Mouse (Mus musculus) embryonic facial prominence, embryonic 11.5 days (tissue): ENCODE measurements around the gene Scd1. TPM values are rescaled to one million over a fixed set of nuclear protein-coding genes. Genes with fewer than 3 reads are reported as not detected.

ENCODE experiments used
- ATAC-seq: fragments of 200-750 bp; cut with Nextera tagmentation; replicated peaks from 2 replicates; pipeline ENCODE4 v1.8.0; 2017; ENCODE audit warnings: low read depth; ENCODE audit not compliant: insufficient number of reproducible peaks, low FRiP score, low TSS enrichment
- DNase-seq: peaks from one replicate; pipeline ENCODE4 v3.0.0-alpha.2; 2015; ENCODE audit warnings: low spot score
- H3K27ac ChIP-seq: fragments of 300-500 bp; sonication (generic); replicated peaks from 2 replicates; pipeline ENCODE4 v1.5.1; 2014; ENCODE audit warnings: mild to moderate bottlenecking, low read depth, low read length, control low read depth
- H3K27me3 ChIP-seq: fragments of 300-500 bp; sonication (generic); 2 replicates; pipeline ENCODE4 v1.6.1; 2014; ENCODE audit warnings: mild to moderate bottlenecking, low read length, moderate library complexity, mixed read lengths; ENCODE audit not compliant: control insufficient read depth, insufficient read depth
- H3K36me3 ChIP-seq: fragments of 300-500 bp; sonication (generic); replicated peaks from 2 replicates; pipeline ENCODE4 v1.6.1; 2014; ENCODE audit warnings: low read depth, mild to moderate bottlenecking, low read length, moderate library complexity, mixed read lengths; ENCODE audit not compliant: control insufficient read depth, insufficient read depth
- H3K4me1 ChIP-seq: fragments of 300-500 bp; sonication (generic); 2 replicates; pipeline ENCODE4 v1.6.1; 2014; ENCODE audit warnings: low read length, mixed read lengths; ENCODE audit not compliant: control insufficient read depth, insufficient read depth
- H3K4me2 ChIP-seq: fragments of 300-500 bp; sonication (generic); 2 replicates; pipeline ENCODE4 v1.6.1; 2014; ENCODE audit warnings: low read depth, mild to moderate bottlenecking, control low read depth, low read length, moderate library complexity
- H3K4me3 ChIP-seq: fragments of 300-500 bp; sonication (generic); 2 replicates; pipeline ENCODE4 v1.5.1; 2014; ENCODE audit warnings: low read depth, low read length, control low read depth
- H3K9ac ChIP-seq: fragments of 300-500 bp; sonication (generic); replicated peaks from 2 replicates; pipeline ENCODE4 v1.6.1; 2014; ENCODE audit warnings: mild to moderate bottlenecking, control low read depth, low read length
- H3K9me3 ChIP-seq: fragments of 300-500 bp; sonication (generic); replicated peaks from 2 replicates; pipeline ENCODE4 v1.6.1; 2016; ENCODE audit warnings: mild to moderate bottlenecking, low read length, inconsistent platforms, mixed read lengths; ENCODE audit not compliant: control insufficient read depth
- WGBS: fragments of 180-500 bp; shearing (Covaris S2); extraction: QIAGEN DNeasy Blood & Tissue Kit; methylation state at CpG from one replicate; pipeline ENCODE4 v1.1.7; 2014; 5-methylcytosine and 5-hydroxymethylcytosine counted together
- polyA plus RNA-seq: library from polyadenylated mRNA; unstranded; fragments of >200 nt; fragmentation: Nextera tagmentation; extraction: Ambion mirVana; gene quantifications from 2 replicates; pipeline ENCODE4 v1.2.1, GENCODE M21; 2014

The Scd1 gene
- polyA plus RNA-seq, 1 experiment from 2014 or later, result 14.2 TPM

DNA sequence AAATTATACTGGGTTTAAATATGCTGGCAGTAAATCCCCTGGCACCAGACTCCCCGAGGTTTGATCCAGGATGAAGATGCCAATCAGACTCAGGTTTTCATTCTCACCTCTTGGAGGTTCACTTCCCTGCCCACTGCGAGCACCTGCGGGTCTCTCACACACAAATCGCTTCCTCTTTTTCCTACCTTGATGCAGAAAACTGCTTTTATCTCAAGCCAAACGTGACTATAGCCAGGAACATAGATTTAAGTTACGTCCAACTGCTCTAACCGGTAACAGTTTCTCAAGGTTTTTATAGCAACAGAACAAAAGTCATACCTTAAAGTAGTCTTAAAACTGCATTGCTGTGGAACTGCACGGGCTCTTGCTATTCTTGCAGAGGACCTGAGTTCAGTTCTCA, 58.0 kb downstream of the Scd1 start:
- H3K36me3 ChIP-seq, result no peaks in the 10 kb centered on the region

More for the DNA sequence above, 58.0 kb downstream of the Scd1 start:
- H3K4me1 ChIP-seq, result no peaks in the 10 kb centered on the region
- H3K9me3 ChIP-seq, result no peaks in the 10 kb centered on the region
- H3K4me3 ChIP-seq, result no peak overlapping the region
- H3K9ac ChIP-seq, result no peak overlapping the region
- no peak for DNase-seq
- WGBS, result 86% methylated on average over 8 of the region's 8 CpGs
- H3K4me2 ChIP-seq, result no peak overlapping the region
- H3K27ac ChIP-seq, result no peak overlapping the region
- no peak for ATAC-seq
- H3K27me3 ChIP-seq, result no peaks in the 10 kb centered on the region

Other genes with a start within 250 kb of the Scd1 start
- 0.10 TPM in 1 of 2 replicates, not detected in the other for gene Pkd2l1, start 215.4 kb downstream of the Scd1 start, polyA plus RNA-seq
- 0.22 and 0.59 TPM in 2 replicates for gene Scd3, start 204.6 kb downstream of the Scd1 start, polyA plus RNA-seq
- gene Scd2, start 114.2 kb downstream of the Scd1 start, polyA plus RNA-seq, result 298 and 305 TPM in 2 replicates
- gene Scd4, start 74.8 kb downstream of the Scd1 start, polyA plus RNA-seq, result not detected in 2 replicates
- gene Wnt8b, start 85.6 kb upstream of the Scd1 start, polyA plus RNA-seq, result 0.06 and 0.49 TPM in 2 replicates
- 0.17 and 0.24 TPM in 2 replicates for gene Sec31b, start 138.0 kb upstream of the Scd1 start, polyA plus RNA-seq
- not detected in 2 replicates for gene Gm20538, start 145.0 kb upstream of the Scd1 start, polyA plus RNA-seq
- gene Ndufb8, start 147.6 kb upstream of the Scd1 start, polyA plus RNA-seq, result 466 and 508 TPM in 2 replicates
- gene Hif1an, start 155.0 kb upstream of the Scd1 start, polyA plus RNA-seq, result 23.5 and 25.4 TPM in 2 replicates